ENCODE assay signal across 9 mouse cellular contexts in the genomic region with DNA sequence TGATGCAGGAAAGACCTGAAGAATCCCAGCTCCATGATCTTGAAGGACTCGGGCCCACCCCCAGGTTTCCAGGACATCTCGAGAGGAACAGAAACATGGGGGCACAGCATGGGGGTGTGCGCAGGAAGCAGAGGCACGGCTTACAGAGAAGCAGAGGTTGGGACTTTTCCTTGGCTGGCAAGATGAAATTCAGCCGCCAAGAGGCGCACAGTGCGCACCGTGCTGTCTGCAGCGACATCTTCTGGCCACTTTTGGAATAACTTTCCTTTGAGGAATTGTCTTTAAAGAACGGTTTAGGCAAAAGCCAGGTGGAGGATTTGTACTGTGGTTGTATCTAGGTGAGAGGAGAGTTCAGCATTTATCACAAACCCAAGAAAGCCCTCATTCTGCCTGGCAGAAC. TPM values are rescaled to one million over a fixed set of nuclear protein-coding genes. Genes with fewer than 3 reads are reported as not detected.
DNase-seq lines count a peak whose midpoint lies in the region; ATAC-seq lines count a peak whose summit lies in the region.
"Had no signal": no experiment of that assay in that cellular context is flagged by ENCODE, and none has a peak within 500 bp of the region (broad histone marks: within the 10 kb centered on the region; RNA-seq: fewer than 3 reads in every experiment).

No protein-coding gene starts in this region.

- no peak overlapping the region for H3K27ac ChIP-seq in embryonic facial prominence, embryonic 15.5 days (replicated peaks)
- H3K27ac ChIP-seq in heart, embryonic 14.5 days (replicated peaks in 1 of 2; ENCODE audit: control insufficient read depth in 1 of 2, insufficient read depth in 1 of 2, low read depth in 2 of 2, low read length in 2 of 2) = no peak overlapping the region
- H3K27ac ChIP-seq in liver, embryonic 13.5 days = no peak overlapping the region
- H3K27ac ChIP-seq in stomach, embryonic 16.5 days (ENCODE audit: low read length) = no peak overlapping the region
- H3K27ac ChIP-seq: macrophage had no signal

- H3K36me3 ChIP-seq in embryonic facial prominence, embryonic 15.5 days = no peaks in the 10 kb centered on the region
- H3K36me3 ChIP-seq in heart, embryonic 14.5 days (ENCODE audit: control insufficient read depth, insufficient read depth, low read length) = no peaks in the 10 kb centered on the region
- H3K36me3 ChIP-seq in liver, embryonic 13.5 days = no peaks in the 10 kb centered on the region
- no peaks in the 10 kb centered on the region for H3K36me3 ChIP-seq in stomach, embryonic 16.5 days (ENCODE audit: control insufficient read depth, insufficient read depth, low read length)

- no peak overlapping the region for H3K4me3 ChIP-seq in embryonic facial prominence, embryonic 15.5 days (replicated peaks)
- no peak overlapping the region; a peak in 1 of 4 replicates for H3K4me3 ChIP-seq in heart, embryonic 14.5 days (ENCODE audit: control insufficient read depth in 1 of 2, insufficient read depth in 1 of 2, low read depth in 1 of 2, low read length in 2 of 2)
- no peak overlapping the region for H3K4me3 ChIP-seq in liver, embryonic 13.5 days (replicated peaks)
- no peak overlapping the region for H3K4me3 ChIP-seq in stomach, embryonic 16.5 days (replicated peaks; ENCODE audit: low read length)

- ATAC-seq in embryonic facial prominence, embryonic 15.5 days (ENCODE audit: insufficient number of reproducible peaks, low FRiP score, low TSS enrichment, low read depth) = peak; percentile 66; the same call in 1 of the 2 replicates
- 0 out of 2 replicates have a peak, but pooled peaks have one; percentile 51 for ATAC-seq in heart, embryonic 14.5 days (ENCODE audit: insufficient number of reproducible peaks, insufficient read depth, low FRiP score, low read depth)
- ATAC-seq in liver, embryonic 13.5 days (ENCODE audit: low read depth) = peak; percentile 53; the same call in 1 of the 2 replicates
- ATAC-seq in stomach, embryonic 16.5 days (ENCODE audit: insufficient read depth, low FRiP score) = peak; percentile 51; the same call in 1 of the 2 replicates

- H3K27me3 ChIP-seq in embryonic facial prominence, embryonic 15.5 days = no peaks in the 10 kb centered on the region
- 0 out of 2 replicates have a peak, but pooled peaks cover 4% of the 10 kb centered on the region for H3K27me3 ChIP-seq in heart, embryonic 14.5 days (ENCODE audit: control insufficient read depth, insufficient read depth, low read length)
- peaks cover 28% of the 10 kb centered on the region for H3K27me3 ChIP-seq in liver, embryonic 13.5 days
- H3K27me3 ChIP-seq in stomach, embryonic 16.5 days (ENCODE audit: control insufficient read depth, insufficient read depth, low read length) = no peaks in the 10 kb centered on the region

- H3K9ac ChIP-seq in embryonic facial prominence, embryonic 15.5 days = no peak overlapping the region
- H3K9ac ChIP-seq in heart, embryonic 14.5 days (ENCODE audit: low read length) = no peak overlapping the region
- no peak overlapping the region for H3K9ac ChIP-seq in liver, embryonic 13.5 days
- 0 out of 2 replicates have a peak overlapping the region, but pooled peaks have one; percentile 50 for H3K9ac ChIP-seq in stomach, embryonic 16.5 days (ENCODE audit: low read length)

- no peaks in the 10 kb centered on the region for H3K9me3 ChIP-seq in embryonic facial prominence, embryonic 15.5 days (replicated peaks)
- no peaks in the 10 kb centered on the region for H3K9me3 ChIP-seq in heart, embryonic 14.5 days (ENCODE audit: control insufficient read depth, low read length)
- no peaks in the 10 kb centered on the region for H3K9me3 ChIP-seq in liver, embryonic 13.5 days (replicated peaks)
- H3K9me3 ChIP-seq in stomach, embryonic 16.5 days (replicated peaks; ENCODE audit: control insufficient read depth, low read length) = no peaks in the 10 kb centered on the region

- H3K4me2 ChIP-seq in embryonic facial prominence, embryonic 15.5 days (replicated peaks) = peak overlapping the region; percentile 37; the same call in 1 of the 2 replicates
- H3K4me2 ChIP-seq in heart, embryonic 14.5 days (ENCODE audit: low read length) = peak overlapping the region; percentile 42
- 0 out of 2 replicates have a peak overlapping the region, but pooled peaks have one; percentile 12 for H3K4me2 ChIP-seq in liver, embryonic 13.5 days
- H3K4me2 ChIP-seq in stomach, embryonic 16.5 days (ENCODE audit: low read depth, low read length) = peak overlapping the region; percentile 29

- 0 out of 2 replicates have a peak, but pooled peaks cover 6% of the 10 kb centered on the region for H3K4me1 ChIP-seq in embryonic facial prominence, embryonic 15.5 days
- H3K4me1 ChIP-seq in heart, embryonic 14.5 days (ENCODE audit: control insufficient read depth in 2 of 2, insufficient read depth in 2 of 2, low read length in 2 of 2) = peaks cover 2 to 8% of the 10 kb centered on the region in 2 experiments
- H3K4me1 ChIP-seq in liver, embryonic 13.5 days (replicated peaks) = peaks cover 15% of the 10 kb centered on the region
- peaks cover 14% of the 10 kb centered on the region for H3K4me1 ChIP-seq in stomach, embryonic 16.5 days (ENCODE audit: control insufficient read depth, insufficient read depth, low read length)

- WGBS in embryonic facial prominence, embryonic 15.5 days = 0% methylated on average over 10 of the region's 10 CpGs
- whole genome bisulfite sequencing in heart, embryonic 14.5 days = 1% methylated on average over 10 of the region's 10 CpGs
- 3% methylated on average over 10 of the region's 10 CpGs for WGBS in liver, embryonic 13.5 days (ENCODE audit: insufficient replicate concordance)
- WGBS in stomach, embryonic 16.5 days = 1% methylated on average over 10 of the region's 10 CpGs

- peak; percentile 87 to 91 for DNase-seq in CD8-positive naive resting alpha-beta T cell, adult 2 months (ENCODE audit: low read depth in 2 of 2, low spot score in 2 of 2)
- DNase-seq in brain, adult 2 months (ENCODE audit: low read depth, low spot score) = peak; percentile 84
- peak; percentile 86 for DNase-seq in kidney, postnatal 10 days
- peak; percentile 60 for DNase-seq in liver, embryonic 13.5 days
- peak; percentile 84 for DNase-seq in neural tube, embryonic 10.5 days (ENCODE audit: extremely low spot score, low spot score)

RNA-seq across cellular contexts. Expression of gene Nfkbia, which starts 6.6 kb away (rescaled TPM):
- polyA plus RNA-seq in embryonic facial prominence, embryonic 15.5 days (2015; fragmentation: Nextera tagmentation; extraction: Ambion mirVana) = 144 and 152 TPM in 2 replicates
- 58.6 and 64.9 TPM in 2 replicates for polyA plus RNA-seq in heart, embryonic 14.5 days (2014; fragmentation: Nextera tagmentation; extraction: Ambion mirVana)
- polyA plus RNA-seq in liver, embryonic 13.5 days (2015; fragmentation: Nextera tagmentation; extraction: Ambion mirVana) = 15.0 and 15.6 TPM in 2 replicates
- polyA plus RNA-seq in stomach, embryonic 16.5 days (2015; fragmentation: Nextera tagmentation; extraction: Ambion mirVana) = 86.6 and 93.5 TPM in 2 replicates
